Mouse (Mus musculus): Measurements from ENCODE around the gene Olfr452. TPM values are rescaled to one million over a fixed set of nuclear protein-coding genes. Genes with fewer than 3 reads are reported as not detected.

The Olfr452 gene
- not detected for total RNA-seq (2021)
- long read RNA-seq, experiment 1 = 0 reads
- long read RNA-seq, experiment 2 = 0 reads

DNA sequence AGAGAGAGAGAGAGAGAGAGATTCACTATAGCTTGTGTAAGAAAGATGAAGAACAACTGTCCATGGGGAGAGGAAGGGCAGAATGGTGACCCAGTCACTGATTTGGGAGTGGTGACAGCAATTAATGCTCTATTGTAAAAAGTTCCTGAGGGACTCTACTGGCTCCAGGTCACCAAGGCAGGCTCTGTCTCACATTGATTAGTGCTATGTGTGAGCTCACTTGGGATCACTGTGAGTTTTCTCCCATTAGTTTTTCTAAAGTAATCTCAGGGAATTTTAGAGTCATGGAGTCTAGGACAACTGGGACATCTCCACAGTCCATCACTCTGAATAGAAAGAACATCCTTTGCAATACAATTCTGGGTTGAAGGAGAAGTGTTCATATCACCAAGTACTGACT lies at the start of gene Olfr452:
Gene Olfr452, plus strand, starts transcription at position 301 of the 400 bp plus-strand sequence.
- DNase-seq = no peak

GRCm38 (mm10) chr6:42739071-42739470 lies 45.8 kb upstream of the Olfr452 start, which contains the start of gene Olfr453:
Olfr453 (plus strand) TSS chr6:42739371.
- DNase-seq = no peak

- no peak for DNase-seq
These were observed 42.6 kb upstream of the Olfr452 start for GRCm38 (mm10) chr6:42742303-42742702.

DNA sequence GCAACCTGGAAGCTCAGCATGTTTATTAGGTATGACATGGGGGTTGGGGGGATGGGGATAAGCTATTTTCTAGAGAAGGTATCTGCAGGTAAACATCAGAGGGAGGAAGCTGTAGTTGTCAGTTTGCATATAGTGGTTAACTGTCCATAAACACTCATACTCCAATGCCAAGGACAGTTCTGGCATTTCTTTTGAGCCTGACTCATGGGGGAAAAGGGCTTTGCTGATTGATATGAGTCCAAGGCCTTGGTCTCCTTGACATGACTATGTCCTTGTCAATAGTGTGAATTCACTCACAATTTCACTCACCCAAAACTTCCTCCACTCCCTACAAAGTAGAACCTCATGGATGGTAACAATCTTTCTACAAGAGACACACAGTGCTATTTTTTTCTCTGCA lies 37.0 kb upstream of the Olfr452 start:
- DNase-seq = peak; percentile 2

- no peak for DNase-seq
These were observed 28.8 kb upstream of the Olfr452 start, which contains the start of gene Olfr38 for GRCm38 (mm10) chr6:42756104-42756503. Olfr38 (plus strand) TSS chr6:42756404.

DNA sequence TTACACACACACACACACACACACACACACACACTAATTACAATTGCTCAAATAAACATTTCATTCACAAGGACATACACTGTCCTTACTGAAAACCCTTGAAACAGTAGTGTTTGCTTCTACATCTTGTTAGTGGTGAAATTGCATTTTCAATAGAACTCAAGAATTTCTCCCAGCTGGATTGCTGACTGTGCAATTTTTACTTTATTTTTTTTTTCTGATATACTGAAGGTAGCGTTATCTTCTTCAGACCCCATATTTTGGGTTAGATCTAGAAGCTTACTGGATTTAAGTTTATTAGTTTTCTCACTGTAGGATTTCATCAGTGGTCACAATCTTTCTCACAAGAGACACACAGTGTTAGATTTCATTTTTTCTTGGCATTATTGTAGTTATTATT lies 7.8 kb upstream of the Olfr452 start:
- DNase-seq = no peak

GRCm38 (mm10) chr6:42790247-42790948 lies 5.5 kb downstream of the Olfr452 start:
- no peak for DNase-seq

GRCm38 (mm10) chr6:42790949-42791556 lies 6.2 kb downstream of the Olfr452 start:
- DNase-seq = no peak

DNA sequence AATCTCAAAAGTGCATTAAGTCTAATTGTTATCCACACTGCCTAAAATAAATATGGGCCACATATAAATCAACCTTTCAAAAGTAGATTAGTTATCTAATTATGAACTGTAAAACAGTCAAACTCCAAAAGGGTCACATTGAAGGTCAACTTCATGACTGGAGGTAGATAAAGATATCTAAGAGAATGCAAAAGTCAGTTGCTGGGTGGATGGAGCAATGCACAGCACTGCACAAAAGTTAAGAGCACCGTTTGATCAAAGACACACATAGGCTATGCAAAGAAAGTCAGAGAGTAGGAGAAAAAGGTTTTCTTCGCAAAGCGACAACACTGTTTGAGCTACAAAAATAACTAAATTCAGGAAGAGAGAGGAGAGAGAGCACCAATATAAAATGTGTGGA lies 10.1 kb downstream of the Olfr452 start:
- DNase-seq = no peak

DNA sequence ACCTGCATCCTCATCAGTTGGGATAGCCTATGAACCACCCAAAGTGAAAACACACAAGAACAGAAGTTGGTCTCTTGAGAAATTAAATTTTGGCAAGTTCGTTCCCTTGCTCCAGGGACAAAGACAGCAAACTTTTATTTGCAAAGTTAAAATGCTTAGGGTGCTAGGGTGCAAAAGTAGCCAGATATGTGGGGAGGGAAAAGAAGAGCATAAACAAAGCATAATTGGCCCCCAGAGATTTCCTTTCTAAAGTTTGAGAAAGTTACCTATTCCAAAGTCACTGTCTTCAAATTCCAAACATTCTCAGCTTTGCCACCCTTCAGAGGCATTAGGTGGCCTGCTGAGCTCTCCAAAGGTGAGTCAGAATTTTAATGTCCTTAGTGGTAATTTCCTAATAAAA lies 26.7 kb downstream of the Olfr452 start, which contains the start of gene Olfr450:
Gene Olfr450, plus strand, starts transcription at position 301 of the 400 bp plus-strand sequence.
- DNase-seq = no peak

DNA sequence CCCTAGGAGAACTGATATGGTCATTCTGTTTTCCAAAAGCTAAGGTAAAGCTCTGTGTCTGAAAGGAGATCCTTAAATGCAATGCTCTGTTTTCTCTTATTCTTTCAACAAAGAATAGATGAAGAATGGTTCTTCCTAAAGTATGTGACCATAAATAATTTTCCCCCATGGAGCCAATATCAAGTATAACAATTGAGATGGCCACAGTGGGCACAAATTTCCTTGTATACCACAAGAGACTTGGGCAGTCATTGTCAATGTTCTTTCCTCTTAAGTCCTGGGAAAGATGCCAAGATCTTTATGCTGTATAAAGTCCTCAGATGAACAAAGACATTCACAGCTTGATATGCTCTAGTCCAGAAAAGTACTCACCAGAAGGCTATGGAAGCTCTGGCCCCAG lies 49.2 kb downstream of the Olfr452 start, which contains the start of gene Olfr449:
Gene Olfr449, plus strand, starts transcription at position 301 of the 400 bp plus-strand sequence.
- DNase-seq = no peak

Other genes starting within 250 kb of the Olfr452 start
- gene Olfr455, start 237.5 kb upstream of the Olfr452 start, total RNA-seq (2021) = not detected
- not detected for gene Tcaf3, start 187.4 kb upstream of the Olfr452 start, total RNA-seq (2021)
- gene Tcaf2, start 139.8 kb upstream of the Olfr452 start, total RNA-seq (2021) = 1 to 10 TPM; 7.8 to 8.9 TPM
- 10 to 100 TPM; 44.3 to 48.2 TPM for gene Tcaf1, start 75.0 kb upstream of the Olfr452 start, total RNA-seq (2021)
- not detected for gene Olfr453, start 45.7 kb upstream of the Olfr452 start, total RNA-seq (2021)
- not detected for gene Olfr38, start 28.7 kb upstream of the Olfr452 start, total RNA-seq (2021)
- gene Olfr450, start 26.8 kb downstream of the Olfr452 start, total RNA-seq (2021) = not detected
- gene Olfr449, start 49.3 kb downstream of the Olfr452 start, total RNA-seq (2021) = not detected
- not detected for gene Olfr448, start 105.3 kb downstream of the Olfr452 start, total RNA-seq (2021)
- not detected for gene Olfr447, start 123.8 kb downstream of the Olfr452 start, total RNA-seq (2021)
- not detected for gene Olfr446, start 136.3 kb downstream of the Olfr452 start, total RNA-seq (2021)
- gene Olfr444, start 164.0 kb downstream of the Olfr452 start, total RNA-seq (2021) = not detected

All from adrenal gland, postnatal 10 days (tissue).